Mouse (Mus musculus): ENCODE measurements around the gene Setd5.

DNA sequence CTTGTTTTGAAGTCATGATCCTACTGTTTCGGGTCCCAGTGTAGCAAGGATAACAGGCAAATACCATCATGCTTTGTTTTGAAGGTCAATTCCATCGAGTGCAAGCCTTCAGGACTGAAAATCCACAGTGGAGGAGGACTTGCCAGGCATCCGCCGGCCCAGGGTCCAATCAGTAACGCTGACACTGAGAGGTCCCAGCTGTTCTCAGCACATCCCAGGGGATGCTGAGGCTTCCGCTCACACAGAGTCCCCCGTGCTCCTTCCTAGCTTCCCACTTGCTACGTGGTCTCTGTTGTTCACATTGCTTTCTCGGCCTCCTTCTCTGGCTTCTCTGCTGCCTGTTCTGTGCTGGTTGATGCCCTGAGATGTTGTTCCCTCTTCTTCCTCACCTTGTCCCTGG is 107.0 kb downstream of the Setd5 start:
- TF ChIP-seq HCFC1 (IDR thresholded peaks at IDR 0.05; ENCODE audit: borderline replicate concordance, insufficient read depth, low read length) (no peak), ZNF384 (IDR thresholded peaks at IDR 0.05; ENCODE audit: low read depth, low read length) (no peak), MAFK (IDR thresholded peaks at IDR 0.05; ENCODE audit: insufficient read depth, low read depth, low read length) (no peak), CHD2 (IDR thresholded peaks at IDR 0.05; ENCODE audit: low read depth, low read length) (no peak)

Data from ES-E14 (cell line).